Mouse (Mus musculus) hematopoietic stem cell, adult 5-6 weeks (primary cell): ENCODE data around the gene Tuba1a. TPM values are rescaled to one million over a fixed set of nuclear protein-coding genes. Genes with fewer than 3 reads are reported as not detected.

Experiments used
- ATAC-seq, 2 experiments: fragments of 125-278 bp in 1 of 2; replicated peaks in 1 of 2; 2 replicates each; pipeline ENCODE4 v1.8.0; 2016 to 2017; ENCODE audit warnings: inconsistent platforms in 2 of 2, mild to moderate bottlenecking in 2 of 2, moderate number of reproducible peaks in 2 of 2, low read depth in 1 of 2, moderate TSS enrichment in 1 of 2; ENCODE audit not compliant: low FRiP score in 2 of 2, poor library complexity in 2 of 2, severe bottlenecking in 2 of 2, insufficient read depth in 1 of 2, low TSS enrichment in 1 of 2
- total RNA-seq: library from RNA; stranded (forward); fragments of 172-1452, 232-1000 nt; gene quantifications from 2 replicates; pipeline ENCODE4 v1.2.3, GENCODE M21; 2017

Tuba1a gene
- 35.1 and 40.0 TPM in 2 replicates for total RNA-seq

DNA sequence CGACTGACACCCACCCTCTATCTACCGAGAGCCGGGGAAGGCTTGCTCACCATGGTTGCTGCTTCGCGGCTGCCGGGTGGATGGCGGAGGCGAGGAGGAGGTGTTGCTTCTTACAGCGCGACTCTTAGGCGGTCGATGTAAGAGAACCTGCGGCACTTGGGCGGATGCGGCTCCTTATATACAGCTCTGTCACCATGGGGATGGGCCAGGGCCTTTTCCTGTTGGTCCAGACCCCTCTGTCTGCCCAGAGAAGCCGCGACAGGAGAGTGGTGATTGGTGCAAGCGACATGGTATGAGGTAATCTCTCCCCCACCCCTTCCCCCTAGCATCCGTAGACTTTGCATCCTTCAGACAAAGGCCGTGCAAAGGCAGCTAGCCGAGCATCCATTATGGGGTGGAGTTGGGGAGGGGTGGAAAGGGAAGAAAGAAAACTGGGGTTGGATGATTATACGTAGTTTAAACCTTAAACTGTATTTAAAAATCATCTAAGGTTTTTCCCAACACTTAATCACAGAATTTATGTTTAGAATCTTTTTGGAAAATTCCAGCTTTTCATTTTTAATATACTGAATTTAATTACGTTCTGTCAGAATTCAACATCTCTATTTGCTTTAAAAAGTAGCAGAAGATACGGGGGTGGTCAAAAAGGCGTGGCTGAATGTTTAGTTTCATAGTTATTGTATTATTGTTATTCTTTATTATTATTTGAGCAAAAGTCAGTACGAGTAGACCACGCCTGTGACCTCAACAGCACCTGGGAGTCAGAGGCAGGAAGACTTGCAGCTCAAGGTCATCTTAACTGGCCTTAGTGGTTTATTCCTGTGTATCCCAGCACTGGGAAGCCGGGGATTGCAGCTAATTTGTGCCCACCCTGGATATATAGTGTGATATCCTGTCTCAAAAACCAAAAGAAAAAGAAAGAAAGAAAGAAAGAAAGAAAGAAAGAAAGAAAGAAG is at the start of gene Tuba1a, which contains the start of gene Gm49450:
Tuba1a (minus strand) TSS at position 303 of the 956 bp plus-strand sequence.
Gm49450 (minus strand) TSS at position 151 of the 956 bp plus-strand sequence.
- peak; percentile 94 to 96 for ATAC-seq

DNA sequence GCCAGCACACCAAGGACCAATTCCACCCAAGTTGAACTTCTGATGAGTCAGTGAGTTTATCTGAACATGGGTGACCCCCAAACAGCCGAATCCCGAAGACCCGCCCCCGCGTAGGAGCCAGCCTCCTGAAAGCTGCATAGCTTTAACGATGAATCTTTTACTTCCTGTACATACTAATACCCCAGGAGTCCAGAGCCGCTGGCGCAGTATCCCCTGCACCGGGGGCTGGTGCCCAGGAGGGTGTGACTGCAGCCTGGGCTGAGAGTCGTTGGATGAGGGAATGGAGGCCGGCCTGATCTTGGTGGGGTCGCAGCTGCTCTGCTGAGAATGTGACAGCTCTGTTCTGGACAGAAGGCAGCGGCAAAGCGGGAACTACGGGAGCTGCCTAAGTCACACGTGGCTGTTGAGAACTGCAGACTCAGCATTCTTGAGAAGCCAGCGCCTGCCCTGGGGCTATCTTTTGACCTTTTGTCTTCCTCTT is 48.0 kb upstream of the Tuba1a start:
- ATAC-seq = peak in 1 of 2 experiments; percentile 19; a peak in 1 of 4 replicates

DNA sequence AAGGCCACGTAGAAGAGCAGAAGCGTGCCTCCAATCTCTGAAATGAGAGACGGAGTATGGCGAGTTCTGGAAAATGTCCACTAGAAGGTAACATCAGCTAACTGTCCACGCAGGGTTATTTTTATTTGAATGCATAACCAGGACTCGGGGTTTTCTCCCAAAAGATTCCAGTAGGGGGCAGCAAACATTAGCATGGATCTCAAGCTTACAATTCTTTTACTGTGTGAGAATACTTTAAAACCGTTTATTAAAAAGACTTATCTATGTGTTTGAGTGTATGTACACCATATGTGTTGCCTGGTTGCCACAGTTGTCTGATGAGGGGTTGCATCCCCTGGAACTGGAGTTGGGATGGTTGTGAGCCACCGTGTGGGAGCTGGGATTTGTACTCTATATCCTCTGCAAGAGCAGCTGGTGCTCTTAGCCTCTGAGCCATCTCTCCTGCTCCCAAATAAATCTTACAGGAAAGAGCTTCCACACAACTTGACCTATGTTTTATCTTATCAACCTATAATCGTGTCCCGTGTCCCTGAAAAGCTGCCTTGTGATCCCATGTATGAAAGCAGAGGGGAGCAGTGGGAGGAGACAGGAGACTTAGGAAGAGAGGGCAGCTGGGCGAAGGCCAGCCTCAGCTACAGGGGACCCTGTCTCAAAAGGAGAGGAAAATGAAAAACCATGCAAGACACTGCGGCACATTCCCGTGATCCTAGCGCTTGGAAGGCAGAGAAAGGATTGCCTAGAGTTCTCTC is 47.2 kb upstream of the Tuba1a start:
- 0 out of 4 replicates have a peak, but pooled peaks of 1 of the 2 experiments have one; percentile 46 for ATAC-seq

DNA sequence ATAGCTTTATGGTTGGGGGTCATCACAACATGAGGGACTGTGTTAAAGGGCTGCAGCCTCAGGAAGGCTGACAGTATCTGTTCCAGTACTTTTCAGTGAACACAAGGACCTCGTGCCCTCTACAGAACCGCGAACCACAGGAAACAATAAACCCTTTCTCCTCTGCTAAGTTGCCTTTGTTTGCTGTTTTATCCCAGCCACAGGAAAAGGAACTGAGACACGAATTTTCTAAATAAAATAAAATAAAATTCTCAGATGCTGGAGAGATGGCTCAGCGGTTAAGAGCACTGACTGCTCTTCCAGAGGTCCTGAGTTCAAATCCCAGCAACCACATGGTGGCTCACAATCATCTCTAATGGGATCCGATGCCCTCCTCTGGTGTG is 45.3 kb upstream of the Tuba1a start:
- no peak for ATAC-seq

DNA sequence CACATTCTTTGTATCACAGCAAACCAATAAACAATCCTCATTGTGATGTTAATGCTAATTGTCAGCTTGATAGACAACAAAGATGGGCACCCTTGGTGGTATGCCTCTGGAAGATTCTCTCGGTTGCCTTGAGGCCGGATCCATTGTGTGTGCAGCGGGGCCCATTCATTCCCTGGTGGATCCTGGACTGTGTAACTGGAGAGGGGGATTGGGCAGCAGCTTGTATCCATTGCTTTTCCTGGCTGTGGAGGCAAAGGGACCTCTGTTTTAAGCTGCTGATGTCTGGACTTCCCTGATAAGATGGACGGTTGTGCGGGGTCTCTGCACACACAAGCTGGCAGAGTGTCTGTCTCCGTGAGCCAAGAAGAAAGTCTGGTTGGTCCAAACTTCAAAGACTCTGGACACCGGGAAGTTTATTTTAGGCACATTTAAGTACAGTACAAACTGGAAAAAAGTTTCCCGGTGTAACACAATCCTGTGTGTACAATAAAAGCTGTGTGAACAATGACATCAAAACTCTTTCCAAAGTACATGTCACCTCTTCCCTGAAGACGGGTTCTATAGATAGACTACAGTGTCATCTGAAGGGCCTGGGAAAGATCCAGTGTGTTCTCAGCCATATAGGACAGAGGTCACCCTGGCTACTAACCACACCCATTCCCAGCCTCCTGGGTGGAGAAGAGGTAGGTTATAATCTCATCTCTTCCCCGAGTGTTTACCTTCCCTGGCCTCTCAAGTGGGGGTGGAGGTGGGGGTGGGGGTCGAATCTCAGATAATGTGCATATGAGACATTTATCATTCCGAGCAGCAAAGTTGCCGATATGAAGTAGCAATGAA is 44.7 kb upstream of the Tuba1a start:
- ATAC-seq = no peak

DNA sequence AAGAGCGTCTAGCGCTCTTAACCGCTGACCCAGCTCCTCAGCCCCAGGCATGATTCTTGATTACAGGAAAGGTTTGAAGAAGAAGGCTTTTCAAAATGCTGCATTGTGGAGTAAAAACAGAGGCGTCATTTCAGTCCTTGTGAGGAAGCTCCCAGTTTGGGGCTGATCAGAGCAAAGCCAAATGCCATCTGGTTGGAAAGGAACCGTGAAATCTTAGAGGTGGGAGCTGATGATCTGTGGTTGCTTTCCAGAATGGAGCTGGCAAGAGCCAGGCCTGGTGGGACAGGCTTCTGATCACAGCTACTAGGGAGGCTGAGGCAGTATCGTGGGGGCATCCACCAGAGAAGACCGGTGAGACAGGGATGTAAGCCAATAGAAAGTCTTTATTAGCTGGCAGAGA is 43.3 kb upstream of the Tuba1a start:
- no peak for ATAC-seq

DNA sequence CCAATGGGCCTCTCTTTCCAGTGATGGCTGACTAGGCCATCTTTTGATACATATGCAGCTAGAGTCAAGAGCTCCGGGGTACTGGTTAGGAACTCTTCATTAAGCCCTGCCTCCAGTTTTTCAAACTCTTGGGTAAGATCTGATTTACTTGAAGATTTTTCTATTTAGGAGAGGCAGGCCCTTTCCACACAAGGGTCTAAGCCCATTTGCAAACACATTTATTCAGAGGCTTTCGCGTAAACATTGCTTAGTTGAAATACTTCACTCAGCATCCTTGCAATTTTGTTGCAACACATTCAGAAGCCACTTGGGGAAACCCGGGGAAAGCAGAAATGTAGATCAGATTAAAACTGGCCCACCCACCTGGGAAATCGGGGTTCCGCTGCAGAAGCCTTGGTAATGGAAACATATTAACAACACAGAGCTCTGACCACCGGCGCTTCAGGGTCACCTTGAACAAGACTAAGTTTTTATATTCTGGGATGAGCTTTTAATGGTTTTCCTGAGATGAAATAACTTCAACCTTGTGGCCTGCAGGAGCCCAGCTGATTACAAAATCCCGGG is 41.5 kb upstream of the Tuba1a start:
- no peak for ATAC-seq

DNA sequence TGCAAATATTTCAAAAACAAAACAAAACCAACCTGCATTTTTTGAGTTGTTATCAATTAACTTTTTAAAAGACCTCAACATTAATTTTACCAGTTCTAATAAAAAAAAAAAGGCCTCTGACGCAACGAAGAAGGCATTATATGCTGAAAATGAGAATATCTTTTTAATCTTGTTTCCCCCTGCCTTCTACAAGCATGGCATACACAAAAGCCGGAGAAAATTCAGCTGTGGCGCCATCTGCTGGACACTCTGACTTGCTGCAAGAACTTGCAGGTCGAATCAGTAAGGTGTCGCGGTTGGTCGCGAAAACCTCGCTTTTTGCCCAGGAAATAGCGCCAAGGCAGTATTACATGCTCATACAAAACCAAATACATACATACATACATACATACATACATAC is 40.4 kb upstream of the Tuba1a start:
- peak; percentile 69 to 73 for ATAC-seq

DNA sequence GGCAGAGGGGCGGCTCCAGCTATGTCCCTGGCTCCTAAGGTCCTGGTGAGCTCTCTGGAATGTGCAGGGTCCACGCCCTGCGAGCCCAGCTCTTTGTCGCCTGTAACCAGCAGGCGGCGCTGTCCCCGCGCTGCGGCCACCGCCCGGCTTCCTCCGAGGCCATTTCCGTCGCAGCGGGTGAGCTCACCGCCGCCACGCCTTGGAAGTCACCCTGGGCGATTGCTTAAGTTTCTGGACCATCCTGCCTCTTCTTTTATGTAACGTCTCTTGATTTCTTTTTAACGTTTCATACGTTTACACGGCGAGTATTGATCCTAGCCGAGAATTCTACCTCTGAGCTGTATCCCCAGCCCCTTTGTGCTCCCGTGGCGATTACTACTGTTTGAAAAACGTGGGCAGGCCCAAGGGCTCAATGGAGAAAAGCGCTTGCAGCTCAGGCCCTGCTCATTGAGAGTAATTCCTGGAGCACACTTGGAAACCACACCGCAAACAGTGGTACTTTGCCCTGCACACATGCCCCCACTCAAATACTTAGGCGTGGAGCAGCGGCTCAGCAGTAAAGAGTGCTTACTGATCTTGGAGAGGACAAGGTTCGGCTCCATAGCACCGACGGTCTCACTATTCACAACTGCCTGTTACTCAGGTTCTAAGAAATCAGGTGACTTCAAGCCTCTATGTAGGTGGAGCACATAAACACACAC is 39.7 kb upstream of the Tuba1a start:
- ATAC-seq = peak; percentile 87 to 88

DNA sequence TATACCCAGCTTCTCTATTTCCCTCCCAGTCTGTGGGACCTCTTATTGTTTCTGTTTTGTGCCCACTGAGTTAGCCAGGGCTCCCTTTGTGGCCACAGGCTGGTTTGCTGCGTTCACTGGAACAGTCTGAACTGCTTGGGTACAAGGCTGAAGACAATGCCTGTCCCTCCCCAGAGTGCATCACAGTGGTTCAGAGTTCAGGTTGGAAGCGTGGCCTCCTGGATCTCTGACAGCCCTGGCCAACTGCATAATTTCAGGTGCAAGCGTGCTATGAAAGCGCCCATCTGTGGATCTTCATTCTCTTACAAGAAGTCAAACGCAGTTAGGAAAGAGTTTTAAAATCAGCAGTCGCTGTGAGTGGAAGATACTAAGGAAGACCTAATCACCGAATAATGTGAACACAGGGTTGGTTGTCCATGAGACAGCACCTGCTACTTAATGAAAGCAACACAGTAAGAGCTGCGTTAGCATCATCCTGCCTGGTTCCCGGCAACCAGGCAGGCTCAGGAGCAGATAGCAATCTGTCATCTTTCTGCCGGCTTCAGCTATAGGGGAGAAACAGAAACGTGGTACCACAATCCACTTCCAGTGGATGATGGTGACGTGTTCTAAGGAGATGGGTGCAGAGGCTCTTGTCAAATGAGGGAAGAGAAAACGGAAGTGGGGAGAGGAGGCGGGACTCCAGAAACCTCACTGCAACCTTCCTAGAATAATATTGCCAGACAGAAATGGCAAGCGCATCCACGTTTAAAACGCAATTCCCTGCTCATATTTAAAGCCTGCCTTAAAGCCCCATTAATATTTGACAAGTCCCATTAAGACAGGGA is 38.8 kb upstream of the Tuba1a start:
- peak; percentile 39 to 77 for ATAC-seq

DNA sequence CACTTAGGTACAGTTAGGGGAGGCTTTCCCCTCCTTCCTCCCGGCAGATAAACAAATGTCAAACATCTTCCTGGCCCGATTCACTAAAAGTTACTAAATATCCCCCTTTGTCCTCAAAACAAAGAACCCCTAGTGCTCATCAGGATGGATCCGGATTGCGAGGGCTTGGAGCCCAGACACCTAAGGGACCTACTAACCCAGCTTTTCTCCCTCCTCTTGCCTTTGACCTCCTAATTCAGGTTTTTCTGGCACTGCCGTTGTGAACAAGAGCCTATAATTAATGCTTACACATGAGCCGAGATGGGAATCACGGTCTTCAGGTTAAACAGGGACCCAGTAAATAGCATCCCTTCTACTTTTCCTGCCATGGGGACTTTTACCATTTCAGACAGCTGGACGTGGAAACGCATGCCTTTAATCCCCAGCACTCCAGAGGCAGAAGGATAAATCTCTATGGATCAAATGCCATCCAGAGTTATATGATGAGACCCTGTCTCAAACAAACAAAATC is 38.1 kb upstream of the Tuba1a start:
- ATAC-seq = no peak

DNA sequence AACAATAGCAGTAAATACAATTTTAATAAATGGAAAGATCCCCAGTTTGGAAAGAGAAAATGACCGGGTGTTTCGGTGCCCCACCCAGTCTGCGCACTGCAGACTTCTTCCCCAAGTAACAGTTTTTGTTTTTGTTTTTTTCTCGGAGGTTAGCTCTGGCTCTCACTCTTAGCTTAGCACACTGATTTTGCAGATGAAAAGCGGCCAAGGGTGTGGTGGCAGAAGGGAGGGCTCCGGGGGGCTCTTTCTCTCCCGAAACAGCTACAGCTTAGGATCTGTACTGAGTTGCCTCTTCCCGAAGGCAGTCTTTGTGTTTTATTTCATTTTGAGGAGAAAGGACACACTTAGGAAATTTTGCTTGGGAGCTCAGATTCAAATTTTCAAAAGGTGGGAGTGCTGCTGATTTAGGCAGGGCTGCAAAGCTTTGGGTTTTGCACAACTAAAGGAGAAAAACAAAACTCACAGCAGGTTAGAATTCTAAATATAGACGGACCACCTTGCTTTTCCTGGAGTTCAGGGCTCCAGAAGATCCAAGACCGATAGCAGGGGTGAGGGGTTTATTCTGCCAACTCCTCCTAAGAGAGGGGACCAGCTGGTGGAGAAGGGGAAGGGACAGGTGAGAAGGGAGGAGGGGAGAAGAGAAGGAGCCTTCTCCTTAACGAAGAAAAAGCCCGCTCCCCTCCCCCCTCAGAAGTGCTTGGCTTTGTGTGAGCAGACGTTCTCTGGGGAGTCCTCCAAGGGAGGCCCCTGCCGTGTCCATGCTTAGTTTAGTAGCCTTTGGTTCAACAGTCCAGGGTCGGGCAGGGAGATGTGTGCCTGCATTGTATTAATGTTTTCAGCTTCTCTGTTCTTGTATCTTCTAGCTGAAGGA is 37.4 kb upstream of the Tuba1a start:
- ATAC-seq = no peak

DNA sequence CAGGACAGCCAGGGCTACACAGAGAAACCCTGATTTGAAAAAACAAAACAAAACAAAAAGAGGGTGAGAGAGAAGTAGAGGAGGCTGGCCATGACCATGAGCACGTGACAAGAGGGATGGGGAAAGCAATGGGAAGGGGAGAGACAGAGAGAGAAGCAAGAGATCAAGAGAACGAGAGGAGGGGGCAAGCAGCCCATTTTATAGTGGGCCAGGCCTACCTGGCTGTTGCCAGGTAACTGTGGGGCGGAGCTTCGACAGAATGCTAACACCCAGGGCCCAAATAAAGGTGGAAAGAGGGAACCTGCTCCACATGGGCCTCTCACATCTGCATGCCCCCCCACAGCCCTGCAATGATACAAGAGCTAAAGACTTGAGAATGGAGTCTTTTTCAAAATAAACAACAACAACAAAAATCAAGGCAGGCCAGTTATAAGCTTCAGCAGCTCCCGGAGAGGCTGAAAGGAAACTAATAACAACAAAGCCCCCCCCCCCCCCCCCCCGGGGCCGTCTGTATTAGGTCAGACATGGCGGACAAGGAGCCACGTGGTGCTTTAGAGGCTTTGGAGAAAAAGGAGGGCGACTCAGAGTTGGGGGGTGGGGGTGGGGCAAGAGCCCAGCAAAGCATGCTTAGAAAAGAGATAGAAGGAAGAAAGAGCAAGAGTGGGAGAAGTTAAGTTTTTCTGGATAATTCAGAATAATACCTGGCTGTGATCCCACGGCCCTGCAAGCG is 36.4 kb upstream of the Tuba1a start:
- no peak for ATAC-seq

DNA sequence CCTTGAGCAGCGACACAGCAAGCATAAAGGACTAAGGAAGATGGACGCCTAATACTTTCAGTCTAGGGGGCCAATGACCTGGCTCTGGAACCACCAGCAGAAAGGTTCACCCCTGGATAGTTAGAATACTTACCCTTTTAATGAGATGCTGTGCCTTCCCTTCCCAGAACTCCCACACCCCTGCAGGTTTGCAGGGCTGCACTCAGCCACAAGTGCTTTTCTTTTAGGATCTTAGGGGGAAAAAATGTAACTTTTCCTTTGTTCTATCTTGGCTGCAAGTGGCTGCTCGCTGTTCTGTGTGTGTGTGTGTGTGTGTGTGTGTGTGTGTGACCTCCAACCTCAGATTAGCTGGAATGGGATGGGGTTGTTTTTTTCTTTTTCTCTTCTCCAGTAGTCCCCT is 35.3 kb upstream of the Tuba1a start:
- ATAC-seq = no peak
